Mouse (Mus musculus): ENCODE measurements at regions not wholly inside any gene's neighbourhood (a gene's known extent, or its start where the extent isn't known, plus 50 kb on each side); places are given as distances from the start of the nearest gene placed in this dataset.

- no peak for DNase-seq (ENCODE audit: low spot score in 2 of 2)
These were observed 142.7 kb downstream of the Vegfa start for GRCm38 (mm10) chr17:45889451-45889850.

- DNase-seq (ENCODE audit: low spot score in 2 of 2), result no peak
These were observed 143.1 kb downstream of the Vegfa start for GRCm38 (mm10) chr17:45889051-45889450.

GRCm38 (mm10) chr17:45886420-45887049 lies 145.6 kb downstream of the Vegfa start:
- DNase-seq (ENCODE audit: low spot score in 2 of 2), result no peak

GRCm38 (mm10) chr17:45885461-45886336 lies 146.5 kb downstream of the Vegfa start:
- DNase-seq (ENCODE audit: low spot score in 2 of 2), result no peak

GRCm38 (mm10) chr17:45884021-45884722 lies 148.0 kb downstream of the Vegfa start:
- no peak for DNase-seq (ENCODE audit: low spot score in 2 of 2)

- no peak for DNase-seq (ENCODE audit: low spot score in 2 of 2)
These were observed 149.0 kb upstream of the 1600014C23Rik start for GRCm38 (mm10) chr17:45882682-45883081.

GRCm38 (mm10) chr17:45881284-45881683 lies 147.6 kb upstream of the 1600014C23Rik start:
- no peak for DNase-seq (ENCODE audit: low spot score in 2 of 2)

- no peak for DNase-seq (ENCODE audit: low spot score in 2 of 2)
These were observed 147.1 kb upstream of the 1600014C23Rik start for GRCm38 (mm10) chr17:45880761-45881160.

GRCm38 (mm10) chr17:45879478-45880250 lies 146.0 kb upstream of the 1600014C23Rik start:
- DNase-seq (ENCODE audit: low spot score in 2 of 2), result no peak

- DNase-seq (ENCODE audit: low spot score in 2 of 2), result no peak
These were observed 144.8 kb upstream of the 1600014C23Rik start for GRCm38 (mm10) chr17:45878394-45878793.

GRCm38 (mm10) chr17:45875325-45875724 lies 141.7 kb upstream of the 1600014C23Rik start:
- DNase-seq (ENCODE audit: low spot score in 2 of 2), result no peak

GRCm38 (mm10) chr17:45873996-45874395 lies 140.4 kb upstream of the 1600014C23Rik start:
- DNase-seq (ENCODE audit: low spot score in 2 of 2), result no peak

- DNase-seq (ENCODE audit: low spot score in 2 of 2), result no peak
These were observed 139.7 kb upstream of the 1600014C23Rik start for GRCm38 (mm10) chr17:45873200-45873955.

GRCm38 (mm10) chr17:45871666-45872653 lies 138.3 kb upstream of the 1600014C23Rik start:
- no peak for DNase-seq (ENCODE audit: low spot score in 2 of 2)

GRCm38 (mm10) chr17:45871067-45871466 lies 137.4 kb upstream of the 1600014C23Rik start:
- DNase-seq (ENCODE audit: low spot score in 2 of 2), result no peak

GRCm38 (mm10) chr17:45869014-45869968 lies 135.6 kb upstream of the 1600014C23Rik start:
- DNase-seq (ENCODE audit: low spot score in 2 of 2), result no peak

GRCm38 (mm10) chr17:45868539-45868938 lies 134.9 kb upstream of the 1600014C23Rik start:
- DNase-seq (ENCODE audit: low spot score in 2 of 2), result no peak

- no peak for DNase-seq (ENCODE audit: low spot score in 2 of 2)
These were observed 134.1 kb upstream of the 1600014C23Rik start for GRCm38 (mm10) chr17:45867727-45868126.

Measured in frontal cortex, postnatal 14 days (tissue).